Mouse (Mus musculus) small intestine, adult 2 months (tissue): Measurements from ENCODE around the gene Atad3a.

Experiments
- CTCF ChIP-seq: fragments of 200-500 bp; IDR thresholded peaks from 2 replicates; pipeline ENCODE4 v1.5.1; 2012; ENCODE audit warnings: low read depth, mild to moderate bottlenecking, control low read depth, inconsistent platforms, low read length, moderate library complexity, mixed read lengths; ENCODE audit not compliant: insufficient replicate concordance, insufficient read length; ENCODE audit errors: extremely low read depth
- POLR2A ChIP-seq: fragments of 200-500 bp; IDR thresholded peaks from 2 replicates; pipeline ENCODE4 v1.6.1; 2012; ENCODE audit warnings: low read depth, mild to moderate bottlenecking, control low read depth, inconsistent platforms, low read length, moderate library complexity

DNA sequence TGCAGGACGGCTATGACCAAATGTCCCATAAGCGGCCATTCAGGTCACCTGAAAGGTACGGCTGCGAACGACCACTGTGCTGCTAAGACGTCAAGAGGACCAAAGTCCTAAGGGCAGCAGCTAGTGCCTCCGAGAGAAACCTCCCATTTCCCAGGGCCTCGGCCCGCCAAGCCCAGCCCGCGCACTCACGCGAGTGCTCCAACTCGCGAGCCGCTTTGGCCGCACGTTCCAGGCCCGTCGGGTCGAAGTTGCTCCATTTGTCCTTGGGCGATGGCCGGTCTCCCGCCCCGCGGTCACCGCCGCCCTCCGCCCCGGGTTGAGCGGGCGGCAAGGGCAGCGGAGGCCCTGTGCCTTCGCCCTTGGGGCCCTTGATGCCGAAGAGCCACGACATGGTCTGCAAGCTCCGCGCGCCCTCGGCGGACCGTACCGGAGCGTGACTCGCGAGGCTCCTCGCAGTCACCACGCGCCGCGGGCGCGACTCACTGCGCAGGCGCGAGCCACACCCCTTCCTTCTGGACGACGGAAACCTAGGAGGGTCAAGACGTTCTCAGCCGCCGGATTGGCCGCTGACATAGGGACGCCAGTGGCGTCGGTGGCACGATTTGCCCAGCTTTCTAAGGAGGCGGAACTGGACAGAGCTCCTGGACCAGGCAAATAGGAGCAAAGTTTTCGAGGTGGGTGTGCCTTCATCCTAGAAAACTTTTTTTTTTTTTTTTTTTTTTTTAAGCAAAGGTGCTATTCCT lies at the start of gene Atad3a:
- TF ChIP-seq POLR2A: peak; percentile 45
- no peak for TF ChIP-seq CTCF
